11 mouse cellular contexts compared by ENCODE assay signal in the genomic region with DNA sequence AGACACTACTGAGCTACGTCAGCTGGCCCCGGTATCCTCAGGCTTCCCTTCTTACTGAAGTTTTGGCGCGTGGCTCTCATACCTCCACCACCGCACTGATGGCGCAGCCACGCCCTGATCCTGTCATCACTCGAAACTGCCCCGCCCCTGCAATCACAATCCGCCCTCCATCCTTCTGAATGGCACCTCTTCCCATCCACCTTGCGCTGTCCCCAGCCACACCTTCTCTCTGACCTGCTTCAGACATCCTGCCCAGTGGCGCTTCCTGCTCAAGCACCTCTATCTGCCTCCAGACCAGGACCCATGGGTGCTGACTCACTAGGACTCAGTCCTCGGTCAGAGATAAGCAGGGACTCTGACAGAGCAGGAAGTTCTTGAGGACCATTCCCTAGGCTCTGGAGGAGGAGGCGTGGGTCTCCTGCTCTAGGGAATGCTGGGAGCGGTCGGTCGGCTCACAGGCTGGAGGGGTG. TPM values are rescaled to one million over a fixed set of nuclear protein-coding genes. Genes with fewer than 3 reads are reported as not detected.
DNase-seq lines count a peak whose midpoint lies in the region; ATAC-seq and TF ChIP-seq lines count a peak whose summit lies in the region.
"Had no signal": no experiment of that assay in that cellular context is flagged by ENCODE, and none has a peak within 500 bp of the region (broad histone marks: within the 10 kb centered on the region; RNA-seq: fewer than 3 reads in every experiment).

No protein-coding gene starts in this region.

- no peaks in the 10 kb centered on the region for H3K9me3 ChIP-seq in intestine, embryonic 15.5 days
- H3K9me3 ChIP-seq in stomach, embryonic 16.5 days (replicated peaks; ENCODE audit: control insufficient read depth, low read length), result no peaks in the 10 kb centered on the region

- H3K4me3 ChIP-seq in testis, adult 2 months (ENCODE audit: control insufficient read depth, low read depth, low read length), result peak overlapping the region; percentile 52
- H3K4me3 ChIP-seq in intestine, embryonic 15.5 days (replicated peaks), result no peak overlapping the region; the same call in 1 of the 2 replicates
- H3K4me3 ChIP-seq in stomach, embryonic 16.5 days (replicated peaks; ENCODE audit: low read length), result no peak overlapping the region

- peaks cover 10% of the 10 kb centered on the region for H3K4me1 ChIP-seq in testis, adult 2 months (ENCODE audit: control insufficient read depth, insufficient read depth, low read length)
- peaks cover 11% of the 10 kb centered on the region; the same call in 1 of the 2 replicates for H3K4me1 ChIP-seq in intestine, embryonic 15.5 days (replicated peaks)
- no peaks in the 10 kb centered on the region for H3K4me1 ChIP-seq in stomach, embryonic 16.5 days (ENCODE audit: control insufficient read depth, insufficient read depth, low read length)

- peak overlapping the region; percentile 31 for H3K4me2 ChIP-seq in intestine, embryonic 15.5 days (replicated peaks)
- 0 out of 2 replicates have a peak overlapping the region, but pooled peaks have one; percentile 3 for H3K4me2 ChIP-seq in stomach, embryonic 16.5 days (ENCODE audit: low read depth, low read length)

- TF ChIP-seq POLR2A in testis, adult 2 months (IDR thresholded peaks at IDR 0.05; ENCODE audit: control insufficient read depth, low read depth, low read length), result no peak

- WGBS in intestine, embryonic 15.5 days, result 9% methylated on average over 17 of the region's 17 CpGs
- 9% methylated on average over 17 of the region's 17 CpGs for WGBS in stomach, embryonic 16.5 days

- no peak overlapping the region for H3K27ac ChIP-seq in testis, adult 2 months (ENCODE audit: control insufficient read depth, insufficient read depth, low read depth, low read length)
- no peak overlapping the region for H3K27ac ChIP-seq in intestine, embryonic 15.5 days
- no peak overlapping the region for H3K27ac ChIP-seq in stomach, embryonic 16.5 days (ENCODE audit: low read length)

- no peaks in the 10 kb centered on the region for H3K27me3 ChIP-seq in testis, adult 2 months (ENCODE audit: control insufficient read depth, insufficient read depth, low read length)
- peaks cover 19% of the 10 kb centered on the region; the same call in 1 of the 2 replicates for H3K27me3 ChIP-seq in intestine, embryonic 15.5 days (replicated peaks)
- H3K27me3 ChIP-seq in stomach, embryonic 16.5 days (ENCODE audit: control insufficient read depth, insufficient read depth, low read length), result no peaks in the 10 kb centered on the region; the same call in 1 of the 2 replicates

- TF ChIP-seq CTCF in testis, adult 2 months (IDR thresholded peaks at IDR 0.05; ENCODE audit: control insufficient read depth, insufficient read depth, insufficient replicate concordance, low read depth, low read length), result no peak

- H3K36me3 ChIP-seq in testis, adult 2 months (ENCODE audit: control insufficient read depth, insufficient read depth, low read length), result no peaks in the 10 kb centered on the region
- H3K36me3 ChIP-seq in intestine, embryonic 15.5 days, result no peaks in the 10 kb centered on the region
- no peaks in the 10 kb centered on the region for H3K36me3 ChIP-seq in stomach, embryonic 16.5 days (ENCODE audit: control insufficient read depth, insufficient read depth, low read length)

- ATAC-seq in intestine, embryonic 15.5 days, result peak; percentile 69
- peak; percentile 51; the same call in 1 of the 2 replicates for ATAC-seq in stomach, embryonic 16.5 days (ENCODE audit: insufficient read depth, low FRiP score)
- ATAC-seq: forebrain, embryonic 16.5 days had no signal

- peak overlapping the region; percentile 13; the same call in 1 of the 2 replicates for H3K9ac ChIP-seq in intestine, embryonic 15.5 days
- no peak overlapping the region for H3K9ac ChIP-seq in stomach, embryonic 16.5 days (ENCODE audit: low read length)

- peak; percentile 17 for DNase-seq in embryo, embryonic 10 days (ENCODE audit: low spot score)
- DNase-seq in embryo, embryonic 9.5 days (ENCODE audit: extremely low spot score), result no peak
- DNase-seq in testis, postnatal 14 days (ENCODE audit: low spot score), result no peak
- no peak for DNase-seq in Muller cell, postnatal 12 days (ENCODE audit: inconsistent ontology term)
- DNase-seq in ovary, postnatal 14 days (ENCODE audit: low spot score), result no peak
- DNase-seq: adrenal gland, postnatal 36 days had no signal

RNA-seq across cellular contexts. Expression of gene Tulp1, which starts 10.6 kb away (rescaled TPM):
- 0.12 and 0.36 TPM in 2 replicates for polyA plus RNA-seq in testis, adult 2 months (2012; rRNA removed)
- polyA plus RNA-seq in intestine, embryonic 15.5 days (2015; fragmentation: Nextera tagmentation; extraction: Ambion mirVana), result 3.6 and 4.1 TPM in 2 replicates
- 4.6 and 5.4 TPM in 2 replicates for polyA plus RNA-seq in stomach, embryonic 16.5 days (2015; fragmentation: Nextera tagmentation; extraction: Ambion mirVana)
- polyA plus RNA-seq: liver, adult 2 months had no signal

RNA-seq across cellular contexts. Expression of gene Tead3, which starts 25.0 kb away (rescaled TPM):
- polyA plus RNA-seq in testis, adult 2 months (2012; rRNA removed), result 3.2 and 4.3 TPM in 2 replicates
- 8.9 and 10.0 TPM in 2 replicates for polyA plus RNA-seq in intestine, embryonic 15.5 days (2015; fragmentation: Nextera tagmentation; extraction: Ambion mirVana)
- 11.8 and 12.3 TPM in 2 replicates for polyA plus RNA-seq in stomach, embryonic 16.5 days (2015; fragmentation: Nextera tagmentation; extraction: Ambion mirVana)

RNA-seq across cellular contexts. Expression of gene Rpl10a, which starts 47.4 kb away (rescaled TPM):
- 444 and 603 TPM in 2 replicates for polyA plus RNA-seq in testis, adult 2 months (2012; rRNA removed)
- polyA plus RNA-seq in intestine, embryonic 15.5 days (2015; fragmentation: Nextera tagmentation; extraction: Ambion mirVana), result 639 and 690 TPM in 2 replicates
- polyA plus RNA-seq in stomach, embryonic 16.5 days (2015; fragmentation: Nextera tagmentation; extraction: Ambion mirVana), result 538 and 564 TPM in 2 replicates
